Mouse (Mus musculus) kidney, adult 2 months (tissue): Measurements from ENCODE around the gene Cdc20.

Source experiments
- CTCF ChIP-seq: fragments of 200-500 bp; conservative IDR thresholded peaks from 2 replicates; pipeline ENCODE4 v1.5.1; 2011; ENCODE audit warnings: low read depth, mild to moderate bottlenecking, control low read depth, low read length, moderate library complexity, mixed read lengths; ENCODE audit not compliant: insufficient read depth, insufficient read length
- POLR2A ChIP-seq: fragments of 200-500 bp; IDR thresholded peaks from one replicate; pipeline ENCODE4 v1.6.1; 2011; ENCODE audit warnings: low read depth, low read length, control low read depth

DNA sequence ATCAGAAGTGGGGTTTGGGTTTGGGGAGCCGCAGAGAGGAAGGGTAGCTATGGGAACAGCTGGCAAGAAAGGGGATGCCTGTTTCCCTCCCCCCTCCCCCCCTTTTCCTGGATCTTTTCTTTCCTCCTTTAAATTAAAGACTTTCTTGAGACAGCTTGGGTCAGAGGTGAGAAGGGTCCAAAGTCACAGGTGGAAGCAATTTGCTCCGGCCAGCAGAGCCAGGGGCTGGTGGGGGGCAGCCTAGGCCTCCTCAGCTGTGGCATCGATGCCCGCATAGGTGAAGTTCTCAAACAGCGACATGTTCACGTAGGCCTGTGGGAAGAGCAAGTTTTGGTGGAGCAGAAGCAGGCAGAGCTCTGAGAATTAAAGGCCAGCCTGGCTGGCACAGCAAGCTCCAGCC, 34.1 kb upstream of the Cdc20 start:
- TF ChIP-seq CTCF (no peak), POLR2A (no peak)
